ENCODE assay signal across 7 mouse cellular contexts in the genomic region with DNA sequence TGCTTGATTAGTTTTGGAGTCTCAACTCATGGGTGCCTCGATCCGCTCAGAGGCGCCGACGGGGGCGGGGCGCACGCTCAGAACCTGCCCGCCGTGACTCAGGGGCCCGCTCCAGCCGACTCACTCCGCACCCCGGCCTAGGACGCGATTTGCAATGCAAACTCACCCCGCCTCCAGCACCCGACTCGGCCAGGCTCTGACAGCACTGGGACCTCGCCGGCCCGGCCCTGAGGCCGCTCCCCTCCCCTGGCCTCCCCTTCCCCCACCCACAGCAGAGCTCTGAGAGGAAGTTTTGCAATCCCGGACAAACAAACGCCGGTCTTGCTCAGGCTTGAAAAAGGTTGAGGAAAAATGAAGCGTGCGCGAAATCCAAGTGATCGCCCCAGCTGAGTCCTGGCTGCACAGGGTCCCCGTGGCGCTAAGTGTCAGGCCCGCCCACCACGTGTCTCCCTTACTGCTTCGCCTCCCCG. TPM values are rescaled to one million over a fixed set of nuclear protein-coding genes. Genes with fewer than 3 reads are reported as not detected.
DNase-seq lines count a peak whose midpoint lies in the region; ATAC-seq and TF ChIP-seq lines count a peak whose summit lies in the region.

No protein-coding gene starts in this region.

- peak overlapping the region; percentile 79 for H3K4me3 ChIP-seq in E14TG2a.4 (replicated peaks; ENCODE audit: low read length)
- H3K4me3 ChIP-seq in embryonic fibroblast, embryonic 13.5 days (ENCODE audit: insufficient read depth, low read length) = peak overlapping the region; percentile 11
- H3K4me3 ChIP-seq in hindbrain, embryonic 14.5 days (replicated peaks; ENCODE audit: low read length) = peak overlapping the region; percentile 42
- peak overlapping the region; percentile 46 for H3K4me3 ChIP-seq in liver, embryonic 16.5 days (ENCODE audit: low read depth, low read length)

- H3K27ac ChIP-seq in embryonic fibroblast, embryonic 13.5 days (ENCODE audit: insufficient read depth, low read length) = no peak overlapping the region
- H3K27ac ChIP-seq in hindbrain, embryonic 14.5 days = no peak overlapping the region
- H3K27ac ChIP-seq in liver, embryonic 16.5 days (ENCODE audit: low read length) = 0 out of 2 replicates have a peak overlapping the region, but pooled peaks have one; percentile 25

- ATAC-seq in hindbrain, embryonic 14.5 days (ENCODE audit: low FRiP score) = 0 out of 2 replicates have a peak, but pooled peaks have one; percentile 38
- ATAC-seq in liver, embryonic 16.5 days (ENCODE audit: low read depth) = peak; percentile 83
- peak; percentile 53 for ATAC-seq in neutrophil, adult 5-6 weeks (ENCODE audit: extremely low read depth, insufficient number of reproducible peaks, low FRiP score, poor library complexity, severe bottlenecking)

- peaks cover 12% of the 10 kb centered on the region for H3K9me3 ChIP-seq in E14TG2a.4 (ENCODE audit: low read length)
- H3K9me3 ChIP-seq in hindbrain, embryonic 14.5 days (ENCODE audit: control insufficient read depth, low read length) = no peaks in the 10 kb centered on the region
- H3K9me3 ChIP-seq in liver, embryonic 16.5 days (replicated peaks; ENCODE audit: control insufficient read depth, low read length) = no peaks in the 10 kb centered on the region

- no peak for TF ChIP-seq POLR2A in embryonic fibroblast, embryonic 13.5 days (IDR thresholded peaks at IDR 0.05; ENCODE audit: low read depth, low read length)

- H3K4me2 ChIP-seq in hindbrain, embryonic 14.5 days (replicated peaks) = peak overlapping the region; percentile 98
- peak overlapping the region; percentile 69 for H3K4me2 ChIP-seq in liver, embryonic 16.5 days (ENCODE audit: low read depth, low read length)

- H3K4me1 ChIP-seq in E14TG2a.4 (replicated peaks; ENCODE audit: low read depth, low read length) = peaks cover 29% of the 10 kb centered on the region
- H3K4me1 ChIP-seq in embryonic fibroblast, embryonic 13.5 days (ENCODE audit: control insufficient read depth, insufficient read depth, low read length) = no peaks in the 10 kb centered on the region; the same call in 1 of the 2 replicates
- H3K4me1 ChIP-seq in hindbrain, embryonic 14.5 days (replicated peaks; ENCODE audit: control insufficient read depth, insufficient read depth, low read length) = peaks cover 18% of the 10 kb centered on the region
- H3K4me1 ChIP-seq in liver, embryonic 16.5 days (ENCODE audit: control insufficient read depth, low read depth, low read length) = peaks cover 5% of the 10 kb centered on the region

- H3K36me3 ChIP-seq in E14TG2a.4 (ENCODE audit: insufficient read depth, low read length) = peaks cover 7% of the 10 kb centered on the region; the same call in 1 of the 2 replicates
- H3K36me3 ChIP-seq in hindbrain, embryonic 14.5 days (replicated peaks; ENCODE audit: control insufficient read depth, insufficient read depth) = no peaks in the 10 kb centered on the region
- no peaks in the 10 kb centered on the region for H3K36me3 ChIP-seq in liver, embryonic 16.5 days (ENCODE audit: control insufficient read depth, insufficient read depth)

- H3K9ac ChIP-seq in hindbrain, embryonic 14.5 days = peak overlapping the region; percentile 39
- H3K9ac ChIP-seq in liver, embryonic 16.5 days (ENCODE audit: low read depth, low read length) = no peak overlapping the region

- WGBS in hindbrain, embryonic 14.5 days = under 1% methylated on average over 36 of the region's 36 CpGs
- WGBS in liver, embryonic 16.5 days (ENCODE audit: insufficient replicate concordance) = under 1% methylated on average over 36 of the region's 36 CpGs

- TF ChIP-seq CTCF in E14TG2a.4 (conservative IDR thresholded peaks at IDR 0.05; ENCODE audit: low read length) = no peak
- no peak for TF ChIP-seq CTCF in embryonic fibroblast, embryonic 13.5 days (IDR thresholded peaks at IDR 0.05; ENCODE audit: borderline replicate concordance, insufficient read depth, low read length)

- DNase-seq in NIH3T3 (ENCODE audit: low read depth) = peak; percentile 22
- no peak for DNase-seq in hindbrain, embryonic 14.5 days (ENCODE audit: low spot score)
- DNase-seq in layer of hippocampus, postnatal 36 days = no peak

- peaks cover 98% of the 10 kb centered on the region for H3K27me3 ChIP-seq in E14TG2a.4 (ENCODE audit: insufficient read depth, low read length)
- peaks cover 79% of the 10 kb centered on the region for H3K27me3 ChIP-seq in hindbrain, embryonic 14.5 days (ENCODE audit: control insufficient read depth, insufficient read depth, low read length)
- peaks cover 66% of the 10 kb centered on the region for H3K27me3 ChIP-seq in liver, embryonic 16.5 days (ENCODE audit: control insufficient read depth, insufficient read depth, low read depth, low read length)

RNA-seq across cellular contexts. Expression of a gene that starts 1.6 kb away (rescaled TPM):
- polyA plus RNA-seq in embryonic fibroblast, embryonic 13.5 days (2011; ENCODE audit: insufficient read length, low read depth, missing spikeins) = not detected in 2 replicates
- polyA plus RNA-seq in hindbrain, embryonic 14.5 days (2014; fragmentation: Nextera tagmentation; extraction: Ambion mirVana) = 0.39 and 0.51 TPM in 2 replicates
- polyA plus RNA-seq in liver, embryonic 16.5 days (2015; fragmentation: Nextera tagmentation; extraction: Ambion mirVana) = 0.29 and 0.91 TPM in 2 replicates
- 0.23 and 0.37 TPM in 2 replicates for total RNA-seq in neutrophil, adult 5-6 weeks (2017)
- total RNA-seq in layer of hippocampus, postnatal 36 days (2021) = under 1 TPM in 1 of 2 experiments, not detected in 1; 0.27 TPM

RNA-seq across cellular contexts. Expression of a gene that starts 36.5 kb away (rescaled TPM):
- not detected in 2 replicates for polyA plus RNA-seq in embryonic fibroblast, embryonic 13.5 days (2011; ENCODE audit: insufficient read length, low read depth, missing spikeins)
- 4.7 and 7.6 TPM in 2 replicates for polyA plus RNA-seq in hindbrain, embryonic 14.5 days (2014; fragmentation: Nextera tagmentation; extraction: Ambion mirVana)
- 0.06 and 0.35 TPM in 2 replicates for polyA plus RNA-seq in liver, embryonic 16.5 days (2015; fragmentation: Nextera tagmentation; extraction: Ambion mirVana)
- not detected in 2 replicates for total RNA-seq in neutrophil, adult 5-6 weeks (2017)
- total RNA-seq in layer of hippocampus, postnatal 36 days (2021) = under 1 TPM in 1 of 2 experiments, not detected in 1; 0.48 TPM

RNA-seq across cellular contexts. Expression of a gene that starts 37.4 kb away (rescaled TPM):
- not detected in 2 replicates for polyA plus RNA-seq in embryonic fibroblast, embryonic 13.5 days (2011; ENCODE audit: insufficient read length, low read depth, missing spikeins)
- 0.43 and 0.82 TPM in 2 replicates for polyA plus RNA-seq in hindbrain, embryonic 14.5 days (2014; fragmentation: Nextera tagmentation; extraction: Ambion mirVana)
- 69.6 and 71.3 TPM in 2 replicates for polyA plus RNA-seq in liver, embryonic 16.5 days (2015; fragmentation: Nextera tagmentation; extraction: Ambion mirVana)
- 124 and 132 TPM in 2 replicates for total RNA-seq in neutrophil, adult 5-6 weeks (2017)
- under 1 TPM in 1 of 2 experiments, not detected in 1; 0.23 TPM for total RNA-seq in layer of hippocampus, postnatal 36 days (2021)

Comparison
In these comparisons a context has a peak if more than half of its experiments do, and no peak if none do; other contexts are left out.
1. H3K4me3 ChIP-seq: peak in every context shown above with its lines; median percentile 79 in E14TG2a.4; 46 in liver, embryonic 16.5 days; 42 in hindbrain, embryonic 14.5 days; 11 in embryonic fibroblast, embryonic 13.5 days.
2. RNA of a gene that starts 37.4 kb away (polyA plus RNA-seq): 69.6 to 71.3 TPM in liver, embryonic 16.5 days; 0.43 to 0.82 TPM in hindbrain, embryonic 14.5 days and not detected in embryonic fibroblast, embryonic 13.5 days; every median in the first group is over 10 times any median in the second.
3. Peak in every context shown above with its lines, with median percentiles within 50 percentile points of each other: ATAC-seq.